Mouse (Mus musculus): ENCODE results near the gene Ahctf1.

- TF ChIP-seq CTCF (IDR thresholded peaks at IDR 0.05; ENCODE audit: insufficient read depth, low read length) (no peak), POLR2A (IDR thresholded peaks at IDR 0.05; ENCODE audit: borderline replicate concordance, extremely low read depth, low read depth, low read length) (no peak)
Measured at GRCm38 (mm10) chr1:179833596-179833995, 30.1 kb upstream of the Ahctf1 start.

Measured in lung, adult 2 months (tissue).